Mouse (Mus musculus): ENCODE results near the gene Dnttip2. TPM values are rescaled to one million over a fixed set of nuclear protein-coding genes. Genes with fewer than 3 reads are reported as not detected.

Dnttip2 gene
- 23.8 and 32.6 TPM in 2 replicates for polyA plus RNA-seq (2021; fragmentation: Nextera tagmentation)
- long read RNA-seq, experiment 1, transcript Dnttip2-201 (7 exons, 2,429 nt) = major isoform, 80 of 222 reads
- long read RNA-seq, experiment 1, partial matches to known transcripts = 137 of 222 reads
- long read RNA-seq, experiment 1, other reads (novel, unspliced or antisense) = 5 of 222 reads
- long read RNA-seq, experiment 2, partial matches to known transcripts = 69 of 77 reads
- long read RNA-seq, experiment 2, other reads (novel, unspliced or antisense) = 1 of 77 reads

DNA sequence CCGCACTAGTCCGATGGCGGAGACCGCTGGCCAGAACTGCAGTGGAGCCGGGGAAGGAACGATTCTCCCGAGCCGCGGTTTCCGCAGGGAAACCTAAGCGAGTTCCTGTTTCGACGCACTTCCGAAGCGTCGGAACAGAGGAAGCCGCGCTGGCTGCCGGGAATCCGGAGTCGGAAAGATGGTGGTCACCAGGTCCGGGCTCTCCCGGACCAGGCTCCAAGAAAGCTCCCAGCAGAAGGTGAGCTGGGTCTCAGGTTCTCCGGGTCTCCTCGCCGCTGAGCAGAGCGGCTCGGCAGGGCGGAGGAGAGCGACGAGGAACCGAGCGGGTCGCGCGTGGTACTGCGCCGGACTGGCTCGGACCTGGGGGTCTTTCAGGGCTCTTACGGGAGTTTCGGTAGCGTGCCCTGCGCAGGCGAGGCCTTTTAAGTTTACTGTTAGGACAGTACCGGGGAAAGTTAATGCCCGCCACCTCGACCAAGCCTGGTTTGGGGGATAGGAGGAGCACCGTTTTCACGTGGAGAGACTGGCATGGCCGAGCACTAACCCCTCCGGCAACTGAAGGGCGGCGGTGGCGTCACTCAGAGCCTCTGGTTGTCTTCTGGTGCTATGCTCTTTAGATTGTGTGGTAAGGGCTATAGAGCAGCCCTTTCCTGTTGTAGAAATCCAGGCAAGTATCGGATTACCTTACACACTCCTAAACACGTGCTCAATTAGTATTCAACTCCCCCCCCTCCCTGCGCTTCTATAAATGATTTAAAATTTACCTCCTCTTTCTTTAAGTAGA lies at the start of gene Dnttip2:
Gene Dnttip2, plus strand, starts transcription at position 148 of the 784 bp plus-strand sequence.

DNA sequence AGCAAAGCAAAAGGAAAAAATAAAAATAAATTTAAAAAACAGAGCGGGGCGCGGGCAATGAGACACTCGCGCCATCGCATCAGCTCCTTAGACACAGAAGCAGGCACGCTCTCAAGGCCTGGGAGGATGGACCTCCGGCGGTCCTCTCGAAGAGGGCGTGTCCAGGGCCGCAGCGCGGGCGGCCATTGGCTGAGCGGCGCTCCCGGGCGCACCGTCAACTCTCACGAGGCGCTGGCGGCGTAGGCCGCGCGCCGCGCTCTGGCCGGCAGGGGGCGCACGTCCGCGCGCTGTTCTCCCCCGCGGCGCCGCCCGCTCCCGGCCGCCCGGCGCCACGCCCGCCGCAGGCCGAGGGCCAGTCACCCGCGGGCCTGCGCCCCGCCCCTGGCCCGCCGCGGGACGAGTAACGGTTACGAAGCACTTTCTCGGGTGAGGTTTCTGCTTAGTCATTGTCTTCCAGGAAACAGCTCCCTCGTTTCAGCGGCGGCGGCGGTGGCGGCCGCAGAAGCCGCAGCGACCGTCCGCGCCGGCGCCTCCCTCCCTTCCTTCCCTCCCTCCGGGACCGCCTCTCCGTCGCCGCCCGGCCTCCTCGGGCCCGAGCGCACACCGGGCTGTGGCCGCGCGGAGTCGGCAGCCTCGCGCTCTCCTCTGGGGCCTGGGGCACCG lies 28.8 kb upstream of the Dnttip2 start, which contains the start of gene Gclm:
Gene Gclm, plus strand, starts transcription at position 343 of the 663 bp plus-strand sequence.

DNA sequence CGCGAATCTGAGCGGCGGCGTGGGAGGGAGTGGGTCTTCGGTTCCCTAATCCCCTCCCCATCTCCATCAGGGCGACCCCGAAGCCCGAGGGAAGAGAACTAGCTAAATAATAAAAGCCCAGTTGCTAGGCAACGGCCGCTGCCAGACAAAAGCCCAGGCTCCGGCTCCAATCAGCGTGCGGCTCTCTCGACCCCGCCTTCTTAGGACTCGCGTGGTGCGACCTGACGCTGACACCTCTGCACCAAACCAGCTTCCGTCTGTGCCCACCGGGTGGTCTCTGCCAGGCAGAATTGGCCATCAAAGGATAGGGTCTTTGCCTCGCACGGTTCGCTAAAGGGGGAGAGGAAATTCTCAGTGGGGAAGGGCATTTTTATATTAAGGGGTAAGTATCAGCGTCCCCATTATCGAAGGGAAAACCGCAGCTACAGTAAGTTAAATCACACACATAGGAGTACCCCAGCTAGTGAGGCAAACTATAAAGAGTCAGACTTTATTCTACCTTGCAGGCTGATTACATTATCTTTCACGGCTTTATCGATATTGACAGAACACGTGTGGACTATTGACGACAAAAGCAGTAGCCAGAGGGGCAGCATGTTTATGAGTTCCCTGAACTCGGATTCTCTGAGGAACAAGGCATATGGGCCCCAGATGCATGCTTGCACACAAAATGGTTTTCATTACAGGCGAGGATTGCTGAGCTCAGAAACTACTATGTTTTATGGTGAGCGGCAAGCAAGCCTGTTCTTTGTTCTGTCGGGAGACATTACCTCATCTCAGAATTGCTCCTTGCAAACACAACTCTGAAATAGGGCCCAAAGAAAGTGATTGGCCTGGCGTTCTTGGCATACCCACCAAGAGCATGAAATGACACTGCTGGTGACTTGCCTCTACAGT lies 20.0 kb downstream of the Dnttip2 start, which contains the start of gene Bcar3:
Gene Bcar3, plus strand, starts transcription at position 183 of the 897 bp plus-strand sequence.

Other genes with a start within 250 kb of the Dnttip2 start
- gene Abca4, start 229.9 kb upstream of the Dnttip2 start, polyA plus RNA-seq (2021; fragmentation: Nextera tagmentation) = 0.14 and 0.54 TPM in 2 replicates
- 31.7 and 125 TPM in 2 replicates for gene Gclm, start 28.8 kb upstream of the Dnttip2 start, polyA plus RNA-seq (2021; fragmentation: Nextera tagmentation)
- gene Bcar3, start 19.7 kb downstream of the Dnttip2 start, polyA plus RNA-seq (2021; fragmentation: Nextera tagmentation) = 8.1 and 8.6 TPM in 2 replicates